Mouse (Mus musculus) spleen, adult 2 months (tissue): ENCODE results near the gene Gm49601. TPM values are rescaled to one million over a fixed set of nuclear protein-coding genes. Genes with fewer than 3 reads are reported as not detected.
A peak's percentile ranks its signal among the peaks of the same experiment; 100 is the strongest.

ENCODE experiments used
- DNase-seq, 2 experiments: peaks; one replicate each; pipeline versions ENCODE4 v3.0.0 to v3.0.0-alpha.2; 2012 to 2021; ENCODE audit warnings: low spot score in 2 of 2, low read depth in 1 of 2
- H3K27ac ChIP-seq: fragments of 200-500 bp; 2 replicates; pipeline ENCODE4 v1.5.1; 2012; ENCODE audit warnings: low read length, inconsistent platforms; ENCODE audit not compliant: insufficient read depth
- H3K27me3 ChIP-seq: fragments of 200-500 bp; 2 replicates; pipeline ENCODE4 v1.6.1; 2012; ENCODE audit warnings: mild to moderate bottlenecking, moderate library complexity, low read length, inconsistent platforms; ENCODE audit not compliant: control insufficient read depth, insufficient read depth
- H3K36me3 ChIP-seq: fragments of 200-500 bp; 2 replicates; pipeline ENCODE4 v1.6.1; 2012; ENCODE audit warnings: mild to moderate bottlenecking, low read length, inconsistent platforms; ENCODE audit not compliant: control insufficient read depth, insufficient read depth
- H3K4me1 ChIP-seq: fragments of 200-500 bp; 2 replicates; pipeline ENCODE4 v1.6.1; 2011; ENCODE audit warnings: inconsistent platforms; ENCODE audit not compliant: control insufficient read depth, insufficient read depth, insufficient read length
- H3K4me3 ChIP-seq: fragments of 200-500 bp; 2 replicates; pipeline ENCODE4 v1.5.1; 2011; ENCODE audit warnings: mild to moderate bottlenecking, inconsistent platforms; ENCODE audit not compliant: insufficient read depth, insufficient read length; ENCODE audit errors: extremely low read depth
- CTCF ChIP-seq: fragments of 200-500 bp; IDR thresholded peaks from 2 replicates; pipeline ENCODE4 v1.5.1; 2011; ENCODE audit warnings: mild to moderate bottlenecking, inconsistent platforms; ENCODE audit not compliant: insufficient read depth, insufficient read length, insufficient replicate concordance; ENCODE audit errors: extremely low read depth
- POLR2A ChIP-seq: fragments of 200-500 bp; IDR thresholded peaks from 2 replicates; pipeline ENCODE4 v1.6.1; 2011; ENCODE audit warnings: low read depth, low read length, inconsistent platforms
- WGBS: fragments of 180-500 bp; shearing (Covaris S2); methylation state at CpG from one replicate; pipeline ENCODE4 v1.1.7; 2018; 5-methylcytosine and 5-hydroxymethylcytosine counted together
- polyA plus RNA-seq: library from polyadenylated mRNA; depleted of rRNA; stranded (reverse); fragments of >200 nt; gene quantifications from 2 replicates; pipeline ENCODE4 v1.2.3, GENCODE M21; 2012

Gm49601 gene
- polyA plus RNA-seq, 1 experiment: 0.71 TPM

DNA sequence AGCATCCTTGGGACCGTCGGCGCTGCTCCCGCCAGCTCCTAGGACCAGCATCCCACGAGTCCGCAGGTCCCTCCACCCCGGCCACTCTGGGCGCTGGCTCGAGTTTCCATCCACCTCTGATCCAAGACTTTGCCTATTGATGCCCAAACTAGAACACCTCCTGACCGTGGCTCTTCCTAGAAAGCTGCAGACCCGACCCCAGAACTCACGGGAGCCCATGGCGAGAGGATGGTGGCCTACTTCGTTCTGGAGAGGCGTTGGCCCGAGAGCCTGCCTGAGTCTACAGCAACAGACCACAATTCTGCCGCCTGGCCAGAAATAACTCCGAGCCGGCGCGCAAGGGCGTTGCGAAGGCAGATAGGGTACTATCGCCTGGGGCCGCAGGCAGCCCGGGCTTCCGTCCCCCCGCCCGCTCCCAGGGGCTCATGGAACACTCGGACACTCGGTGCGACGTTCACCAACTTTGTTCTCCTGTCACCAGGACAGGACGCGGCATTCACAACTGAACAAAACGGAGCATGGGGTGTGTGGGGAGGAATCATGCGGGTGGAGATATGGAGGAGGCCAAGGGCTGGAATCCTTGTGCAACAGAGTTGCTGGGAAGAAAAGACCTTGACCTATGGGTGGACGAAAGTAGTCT lies 4.7 kb downstream of the Gm49601 start:
- WGBS: 4% methylated on average over 38 of the region's 38 CpGs
- H3K4me1 ChIP-seq: peaks cover 4% of the 10 kb centered on the region; the same call in 1 of the 2 replicates
- DNase-seq: no peak
- TF ChIP-seq POLR2A: no peak
- TF ChIP-seq CTCF: no peak
- H3K36me3 ChIP-seq: no peaks in the 10 kb centered on the region
- H3K27me3 ChIP-seq: peaks cover 25% of the 10 kb centered on the region
- no peak overlapping the region for H3K27ac ChIP-seq
- H3K4me3 ChIP-seq: no peak overlapping the region

DNA sequence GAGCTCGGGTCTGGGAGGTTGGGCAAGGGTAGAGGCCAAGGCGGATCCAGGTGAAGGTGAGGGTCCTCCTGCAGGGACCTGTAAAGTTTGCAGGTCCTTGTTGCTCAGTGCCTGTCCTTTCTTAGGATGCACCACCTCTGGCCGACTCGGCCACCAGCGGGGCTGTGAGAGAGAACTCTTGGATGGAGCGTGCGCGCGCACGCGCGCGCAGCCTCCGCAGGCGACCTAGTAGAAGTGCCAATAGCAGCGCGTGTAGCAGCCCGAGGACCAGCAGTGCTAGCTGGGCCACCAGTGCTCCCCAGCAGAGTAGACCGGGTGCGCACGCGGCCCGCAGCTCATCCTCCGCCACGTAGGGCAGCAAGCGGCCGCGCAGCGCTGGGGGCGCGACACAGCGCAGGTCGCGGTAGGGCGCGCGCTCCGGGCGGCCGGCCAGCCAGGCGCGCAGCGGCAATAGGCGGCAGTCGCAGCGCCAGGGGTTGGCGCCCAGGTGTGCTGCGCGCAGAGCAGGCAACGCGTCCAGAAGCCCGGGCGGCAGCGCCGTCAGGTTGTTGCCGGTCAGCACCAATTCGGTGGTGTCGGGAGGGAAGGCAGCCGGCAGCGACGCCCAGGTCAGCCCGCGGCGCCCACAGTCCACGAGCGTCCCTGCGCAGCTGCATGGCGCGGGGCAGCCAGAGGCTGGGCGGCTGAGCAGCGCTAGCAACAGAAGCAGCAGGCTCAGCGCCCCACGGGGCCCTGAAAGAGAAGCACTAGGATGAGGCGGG lies 5.4 kb downstream of the Gm49601 start:
- Histone ChIP-seq H3K27me3 (peaks cover 19% of the 10 kb centered on the region), H3K4me3 (no peak overlapping the region)
- no peak for DNase-seq

DNA sequence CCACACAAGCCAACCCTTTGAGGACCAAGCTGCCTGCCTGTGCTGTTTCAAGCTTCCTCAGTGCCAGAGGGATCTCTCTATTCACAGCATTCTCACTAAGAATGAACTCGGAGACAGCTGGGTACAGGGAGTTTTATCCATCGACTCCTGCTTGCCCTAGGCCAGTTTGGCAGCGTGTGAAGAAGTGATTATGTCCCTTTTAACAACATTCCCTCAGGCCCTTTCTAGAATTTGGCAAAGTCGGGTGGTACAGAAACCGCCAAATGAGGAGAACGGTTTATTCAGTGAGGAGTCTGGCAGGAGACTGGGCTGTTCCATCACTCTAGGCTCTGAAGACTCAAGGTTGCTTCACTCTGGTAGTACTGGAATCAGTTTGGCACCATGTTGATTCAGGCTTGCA lies 6.0 kb downstream of the Gm49601 start:
- Histone ChIP-seq H3K27ac (no peak overlapping the region), H3K4me3 (no peak overlapping the region), H3K27me3 (peaks cover 16% of the 10 kb centered on the region), H3K36me3 (no peaks in the 10 kb centered on the region), H3K4me1 (no peaks in the 10 kb centered on the region)
- WGBS: 57% methylated on average over 6 of the region's 6 CpGs
- TF ChIP-seq POLR2A (no peak), CTCF (no peak)
- DNase-seq: no peak

More for the DNA sequence above, 5.4 kb downstream of the Gm49601 start:
- no peak for TF ChIP-seq CTCF
- no peak for TF ChIP-seq POLR2A
- no peak overlapping the region for H3K27ac ChIP-seq
- 2% methylated on average over 74 of the region's 74 CpGs for WGBS
- H3K4me1 ChIP-seq: no peaks in the 10 kb centered on the region
- no peaks in the 10 kb centered on the region for H3K36me3 ChIP-seq

DNA sequence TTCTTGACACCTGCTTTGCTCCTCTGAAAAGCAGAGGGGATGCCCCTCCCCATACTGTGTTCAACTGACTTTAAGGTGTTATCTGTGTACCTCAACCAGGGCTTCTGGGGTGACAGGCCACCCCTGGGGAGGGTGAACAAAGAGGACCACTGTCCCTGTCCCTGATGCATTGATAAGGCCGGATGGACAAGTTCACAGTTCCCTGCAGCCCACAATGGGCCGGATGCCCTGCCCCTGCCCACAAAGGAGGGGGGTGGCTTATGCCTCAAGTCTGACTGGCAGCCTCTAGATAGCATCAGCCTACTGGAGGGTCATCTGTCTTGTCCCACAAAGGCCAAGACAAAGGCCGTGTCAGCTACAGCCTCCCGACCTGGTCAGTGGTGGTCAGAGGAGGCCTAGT lies 7.1 kb downstream of the Gm49601 start:
- Histone ChIP-seq H3K4me3 (no peak overlapping the region), H3K4me1 (no peaks in the 10 kb centered on the region), H3K36me3 (no peaks in the 10 kb centered on the region), H3K27me3 (peaks cover 16% of the 10 kb centered on the region), H3K27ac (no peak overlapping the region)
- DNase-seq: no peak
- 75% methylated on average over 4 of the region's 4 CpGs for WGBS
- TF ChIP-seq POLR2A (no peak), CTCF (no peak)

DNA sequence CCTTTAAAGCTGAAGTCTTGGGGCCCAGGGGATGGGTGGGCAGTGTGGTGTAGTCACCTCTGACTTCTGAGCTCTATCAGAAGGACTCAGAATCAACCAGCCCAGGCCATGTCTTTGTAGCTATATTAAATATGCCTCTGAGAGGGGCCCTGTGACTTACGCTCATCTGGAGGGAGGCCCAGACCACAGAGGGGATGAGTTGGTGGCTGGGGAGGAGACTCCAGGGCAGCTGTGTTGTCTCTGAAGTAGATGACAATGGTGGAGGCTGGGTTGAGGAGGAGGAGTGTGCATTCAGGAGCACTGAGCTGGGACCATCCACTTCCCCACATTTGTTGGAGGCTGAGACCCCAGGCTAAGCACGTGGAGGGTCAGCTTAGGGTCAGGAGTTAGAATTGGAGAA lies 7.9 kb downstream of the Gm49601 start:
- no peak for TF ChIP-seq CTCF
- no peak for TF ChIP-seq POLR2A
- Histone ChIP-seq H3K27me3 (peaks cover 16% of the 10 kb centered on the region), H3K36me3 (no peaks in the 10 kb centered on the region), H3K4me1 (no peaks in the 10 kb centered on the region), H3K4me3 (no peak overlapping the region), H3K27ac (no peak overlapping the region)
- 71% methylated on average over 2 of the region's 2 CpGs for WGBS
- DNase-seq: no peak

DNA sequence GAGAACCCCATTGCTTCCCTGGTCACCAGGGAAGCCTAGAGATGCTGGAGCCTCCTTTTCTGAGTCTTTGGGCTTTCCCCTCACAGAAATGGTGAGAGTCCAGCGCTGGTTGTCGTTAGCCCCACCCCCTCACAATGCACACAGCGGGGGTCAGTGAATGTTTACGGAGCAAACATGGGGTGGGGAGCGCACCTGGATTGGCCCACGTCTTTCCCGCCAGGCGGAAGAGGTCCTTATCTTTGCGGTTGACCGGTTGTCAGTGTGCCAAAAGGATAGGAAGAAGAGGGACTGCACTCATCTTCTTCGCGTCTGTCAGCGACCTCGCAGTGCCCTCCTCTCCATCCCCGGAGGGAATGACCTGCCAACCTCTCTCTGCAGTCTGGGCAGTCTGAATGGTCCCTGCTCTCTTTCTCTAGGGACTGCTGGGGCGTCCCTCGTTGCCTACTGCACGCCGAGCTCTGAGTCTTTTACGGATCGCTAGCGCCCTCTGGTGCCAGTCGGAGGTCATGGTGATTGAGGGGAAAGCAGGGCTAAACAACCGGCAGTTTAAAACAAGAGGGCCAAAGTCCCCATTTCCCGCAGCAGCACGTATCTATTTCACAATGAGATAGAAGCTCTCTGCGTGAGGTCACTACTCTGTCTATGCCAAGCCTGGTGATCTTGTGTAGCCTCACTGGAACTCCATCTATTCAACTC lies 8.7 kb downstream of the Gm49601 start:
- WGBS: 3% methylated on average over 27 of the region's 27 CpGs
- H3K4me1 ChIP-seq: no peaks in the 10 kb centered on the region
- peak; percentile 34 to 76 for DNase-seq
- H3K36me3 ChIP-seq: no peaks in the 10 kb centered on the region
- peaks cover 14% of the 10 kb centered on the region for H3K27me3 ChIP-seq
- no peak overlapping the region for H3K4me3 ChIP-seq
- TF ChIP-seq POLR2A: no peak
- peak; percentile 90 for TF ChIP-seq CTCF
- no peak overlapping the region for H3K27ac ChIP-seq

DNA sequence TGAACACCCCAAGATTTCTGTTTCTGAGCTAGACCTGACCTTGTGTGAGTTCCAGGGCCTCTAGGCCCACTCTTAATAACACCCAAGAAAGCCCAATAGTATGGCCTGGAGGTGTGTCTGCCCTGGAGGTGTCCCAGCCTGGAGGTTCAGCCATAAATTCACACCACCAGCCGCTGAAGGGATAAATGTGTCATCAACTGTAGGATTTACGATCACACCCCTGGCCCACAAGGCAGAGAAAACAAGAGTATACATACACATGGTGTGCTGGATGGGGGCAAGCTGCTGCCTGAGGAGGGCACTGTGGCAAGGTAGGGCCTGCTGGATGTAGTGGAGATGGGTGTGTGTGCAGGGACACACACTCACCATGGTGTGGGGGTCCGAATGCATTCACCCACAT lies 12.9 kb downstream of the Gm49601 start:
- Histone ChIP-seq H3K4me1 (no peaks in the 10 kb centered on the region), H3K27ac (no peak overlapping the region), H3K36me3 (no peaks in the 10 kb centered on the region), H3K4me3 (no peak overlapping the region), H3K27me3 (no peaks in the 10 kb centered on the region)
- 85% methylated on average over 3 of the region's 3 CpGs for WGBS
- no peak for TF ChIP-seq CTCF
- TF ChIP-seq POLR2A: no peak
- no peak for DNase-seq
